Mouse (Mus musculus) neutrophil, adult 5-6 weeks (primary cell): Measurements from ENCODE around the gene Sap30bp. TPM values are rescaled to one million over a fixed set of nuclear protein-coding genes. Genes with fewer than 3 reads are reported as not detected.

ENCODE experiments used
- ATAC-seq: fragments of 151-379, 151-347 bp; 2 replicates; pipeline ENCODE4 v1.8.0; 2017; ENCODE audit warnings: mild to moderate bottlenecking, moderate TSS enrichment; ENCODE audit not compliant: insufficient number of reproducible peaks, poor library complexity, low FRiP score, severe bottlenecking; ENCODE audit errors: extremely low read depth
- total RNA-seq: library from RNA; stranded (forward); fragments of 200-1000 nt; gene quantifications from 2 replicates; pipeline ENCODE4 v1.2.3, GENCODE M21; 2017

Gene Sap30bp
- total RNA-seq = 125 and 148 TPM in 2 replicates

GRCm38 (mm10) chr11:115933108-115933746 lies at the start of gene Sap30bp, which contains the start of gene Recql5:
Gene Sap30bp, plus strand, starts transcription at chr11:115933282.
Gene Recql5, minus strand, starts transcription at chr11:115933477.
- peak; percentile 96 for ATAC-seq

DNA sequence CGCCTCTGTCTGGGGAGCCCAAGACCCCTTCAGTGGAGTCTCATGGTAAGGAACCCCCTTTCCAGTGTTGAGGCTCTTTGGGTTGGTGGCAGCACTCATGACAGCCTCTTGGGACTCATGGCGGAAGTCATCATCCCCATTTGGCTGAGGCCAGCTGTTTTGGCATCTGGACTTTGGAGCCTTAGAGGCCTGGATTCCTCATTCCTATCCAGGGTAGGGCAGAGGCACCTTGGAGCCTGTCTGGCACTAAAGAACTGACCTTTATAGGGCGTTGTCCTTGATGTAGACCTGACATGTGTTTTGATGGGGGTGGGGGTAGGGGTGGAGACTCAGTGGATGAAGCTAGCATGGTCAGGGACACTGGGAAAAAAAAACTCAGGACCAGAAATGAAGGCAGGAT lies 48.7 kb upstream of the Sap30bp start:
- ATAC-seq = no peak

DNA sequence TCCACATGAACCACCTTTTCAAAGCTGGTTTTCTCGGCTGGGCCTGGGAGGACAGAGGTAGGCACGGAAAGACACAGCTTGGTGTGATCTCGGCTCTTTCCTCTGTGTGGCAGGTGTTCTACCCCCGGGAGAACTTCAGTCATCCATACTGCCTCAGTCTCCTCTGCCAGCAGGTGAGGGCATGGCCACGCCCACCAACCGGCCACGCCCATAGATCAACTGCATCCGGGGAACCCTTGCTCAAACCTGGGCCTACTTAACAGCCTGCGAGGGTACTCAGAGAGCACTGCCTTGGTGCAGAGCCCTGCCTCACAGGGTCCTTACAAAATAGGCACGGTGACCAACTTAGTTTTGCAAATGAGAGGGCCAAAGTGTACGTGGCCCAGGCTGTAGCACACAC lies 47.8 kb upstream of the Sap30bp start:
- ATAC-seq = no peak

DNA sequence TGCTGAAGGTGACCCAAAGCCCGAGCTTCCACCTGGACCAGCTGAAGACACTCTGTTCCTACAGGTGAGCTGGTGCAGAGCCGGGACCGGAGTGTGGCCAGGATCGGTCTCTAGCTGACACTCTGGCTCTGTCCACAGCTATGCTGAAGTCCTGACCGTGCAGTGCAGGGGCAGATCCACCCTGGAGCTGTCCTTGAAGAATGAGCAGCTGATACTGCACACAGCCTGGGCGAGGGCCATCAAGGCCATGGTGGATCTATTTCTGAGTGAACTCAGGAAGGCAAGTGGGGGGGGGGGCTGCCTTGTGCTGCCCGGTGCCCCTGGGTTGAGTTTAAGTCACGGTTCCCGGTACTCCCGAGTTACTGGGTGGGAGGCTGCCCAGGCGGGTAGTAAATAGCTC lies 46.6 kb upstream of the Sap30bp start:
- ATAC-seq = no peak

GRCm38 (mm10) chr11:115888020-115888419 lies 45.1 kb upstream of the Sap30bp start:
- ATAC-seq = no peak

- ATAC-seq = no peak
These were observed 43.9 kb upstream of the Sap30bp start for GRCm38 (mm10) chr11:115889159-115889558.

GRCm38 (mm10) chr11:115892213-115892612 lies 40.9 kb upstream of the Sap30bp start:
- ATAC-seq = no peak

- no peak for ATAC-seq
These were observed 40.0 kb upstream of the Sap30bp start for GRCm38 (mm10) chr11:115893071-115893470.

- ATAC-seq = no peak
These were observed 38.1 kb upstream of the Sap30bp start for GRCm38 (mm10) chr11:115894755-115895520.

GRCm38 (mm10) chr11:115898446-115898845 lies 34.6 kb upstream of the Sap30bp start:
- no peak for ATAC-seq

GRCm38 (mm10) chr11:115898886-115899285 lies 34.2 kb upstream of the Sap30bp start:
- ATAC-seq = 0 out of 2 replicates have a peak, but pooled peaks have one; percentile 47

DNA sequence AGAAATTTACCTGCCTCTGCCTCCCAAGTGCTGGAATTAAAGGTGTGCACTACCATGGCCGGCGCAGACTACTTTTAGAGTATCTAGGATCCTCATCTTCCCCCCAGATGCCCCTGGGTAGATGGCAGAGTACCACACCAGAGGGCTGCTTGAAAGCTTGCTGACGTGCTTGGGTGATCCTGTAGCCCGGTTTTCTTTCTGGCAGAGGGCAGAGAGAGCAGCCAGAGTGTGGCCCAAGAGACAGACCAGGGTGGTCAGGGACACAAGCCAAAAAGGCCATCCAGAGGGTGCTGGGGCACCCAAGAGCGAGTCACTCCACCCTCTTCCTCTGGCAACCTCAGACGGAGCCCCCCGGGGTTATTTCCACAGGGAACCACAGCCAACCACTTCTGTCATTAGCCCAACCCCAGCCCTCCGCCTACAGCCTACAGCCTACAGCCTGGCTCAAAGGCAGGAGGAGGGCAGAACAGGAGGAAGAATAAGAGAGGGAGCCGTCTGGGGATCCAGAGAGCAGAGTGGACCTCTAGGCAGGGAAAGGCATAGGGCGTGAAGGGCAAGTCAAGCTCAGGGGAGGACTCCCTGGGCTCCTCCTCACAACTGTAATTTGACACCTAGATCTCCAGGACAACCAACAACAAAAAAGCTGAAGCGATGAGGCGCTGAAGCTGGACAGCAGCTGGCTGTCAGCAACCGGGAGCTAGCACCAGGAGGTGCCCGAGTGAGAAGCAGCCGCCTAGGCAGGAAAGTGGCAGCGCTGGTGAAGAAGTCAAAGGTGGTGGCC lies 33.4 kb upstream of the Sap30bp start, which contains the start of gene Smim5:
TSS of gene Smim5 (plus strand) at position 481 of the 781 bp plus-strand sequence.
- no peak for ATAC-seq

GRCm38 (mm10) chr11:115900561-115901337 lies 32.3 kb upstream of the Sap30bp start:
- no peak for ATAC-seq

DNA sequence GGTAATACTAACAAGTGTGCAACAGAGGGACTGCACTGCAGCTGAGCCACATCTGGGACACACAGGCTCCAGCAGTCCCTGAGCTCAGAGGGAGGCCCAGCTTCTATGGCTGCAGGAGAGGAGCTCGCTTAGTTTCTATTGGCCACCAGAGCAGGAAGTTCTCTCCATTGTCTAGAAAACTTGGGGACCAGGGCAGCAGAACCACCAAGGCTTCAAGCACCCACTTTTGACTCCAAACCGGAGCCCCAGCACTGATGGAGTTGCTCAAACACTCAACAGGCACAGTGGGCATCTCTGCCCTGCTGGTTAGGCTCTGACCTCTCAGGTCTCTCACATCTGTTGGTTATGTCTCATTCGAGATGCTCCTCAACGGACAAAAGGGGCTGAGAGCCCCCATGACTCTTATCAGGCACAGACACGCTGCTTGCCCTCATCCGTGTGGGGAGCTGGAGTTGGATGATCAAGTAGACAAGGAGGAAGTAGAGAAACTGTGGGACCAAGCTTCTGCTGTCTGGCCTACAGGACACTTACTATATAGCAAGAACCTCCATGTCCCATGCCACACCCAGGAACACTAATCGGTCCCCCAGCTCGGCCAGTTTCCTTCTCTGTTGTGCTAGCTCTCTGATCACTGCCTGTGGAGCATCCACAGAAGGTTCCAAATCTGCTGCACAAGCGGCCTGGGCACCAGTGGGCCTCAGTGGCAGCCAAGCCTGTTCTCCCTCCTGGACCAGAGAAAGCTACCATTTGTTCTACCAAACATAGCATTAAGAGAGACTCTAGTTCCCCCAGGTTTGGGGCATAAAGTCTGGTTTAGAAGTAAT lies 31.5 kb upstream of the Sap30bp start:
- no peak for ATAC-seq

GRCm38 (mm10) chr11:115902177-115902576 lies 30.9 kb upstream of the Sap30bp start:
- ATAC-seq = no peak

- peak; percentile 35; the same call in 1 of the 2 replicates for ATAC-seq
These were observed 30.3 kb upstream of the Sap30bp start for GRCm38 (mm10) chr11:115902831-115903230.

DNA sequence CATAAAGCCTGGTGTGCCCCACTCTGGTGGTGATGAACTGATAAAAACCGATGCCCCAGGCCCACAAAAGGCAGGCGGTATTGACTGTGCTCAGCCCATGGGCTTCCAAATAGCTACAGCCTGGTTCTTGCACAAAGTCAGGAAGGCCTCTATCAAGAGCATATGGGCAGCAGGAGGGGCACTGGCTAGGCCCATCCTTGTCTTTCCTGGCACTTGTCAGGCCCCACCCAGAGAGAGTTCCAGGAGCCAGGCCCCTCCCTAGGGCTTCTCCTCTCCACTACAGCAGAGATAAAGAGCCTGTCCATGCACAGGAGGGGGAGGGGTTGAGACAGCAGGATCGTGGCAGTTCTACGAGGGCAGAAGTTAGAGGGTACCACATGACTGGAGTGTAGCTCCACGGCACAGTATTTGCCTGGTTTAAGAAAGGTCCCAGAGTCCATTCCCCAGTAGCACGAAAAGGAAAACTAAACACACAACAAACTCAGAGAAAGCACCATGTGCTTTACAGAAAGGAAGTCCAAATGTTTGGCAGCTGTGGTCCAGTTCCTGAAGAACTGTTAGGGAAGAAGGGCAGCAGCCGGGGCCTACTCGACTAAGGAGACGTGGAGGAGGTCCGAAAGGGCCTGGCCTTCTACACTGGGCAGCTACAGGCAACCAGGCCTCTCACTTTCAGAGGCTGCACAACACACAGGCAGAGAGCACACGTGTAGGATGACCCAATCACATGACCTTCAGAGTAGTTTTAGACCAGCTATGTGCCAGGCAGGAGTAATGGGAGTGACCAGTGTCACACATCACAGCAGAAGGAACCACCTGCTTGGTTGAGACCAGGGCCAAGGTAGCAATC lies 29.5 kb upstream of the Sap30bp start:
- no peak for ATAC-seq
